Mouse (Mus musculus): Measurements from ENCODE around the gene Igll1.

DNA sequence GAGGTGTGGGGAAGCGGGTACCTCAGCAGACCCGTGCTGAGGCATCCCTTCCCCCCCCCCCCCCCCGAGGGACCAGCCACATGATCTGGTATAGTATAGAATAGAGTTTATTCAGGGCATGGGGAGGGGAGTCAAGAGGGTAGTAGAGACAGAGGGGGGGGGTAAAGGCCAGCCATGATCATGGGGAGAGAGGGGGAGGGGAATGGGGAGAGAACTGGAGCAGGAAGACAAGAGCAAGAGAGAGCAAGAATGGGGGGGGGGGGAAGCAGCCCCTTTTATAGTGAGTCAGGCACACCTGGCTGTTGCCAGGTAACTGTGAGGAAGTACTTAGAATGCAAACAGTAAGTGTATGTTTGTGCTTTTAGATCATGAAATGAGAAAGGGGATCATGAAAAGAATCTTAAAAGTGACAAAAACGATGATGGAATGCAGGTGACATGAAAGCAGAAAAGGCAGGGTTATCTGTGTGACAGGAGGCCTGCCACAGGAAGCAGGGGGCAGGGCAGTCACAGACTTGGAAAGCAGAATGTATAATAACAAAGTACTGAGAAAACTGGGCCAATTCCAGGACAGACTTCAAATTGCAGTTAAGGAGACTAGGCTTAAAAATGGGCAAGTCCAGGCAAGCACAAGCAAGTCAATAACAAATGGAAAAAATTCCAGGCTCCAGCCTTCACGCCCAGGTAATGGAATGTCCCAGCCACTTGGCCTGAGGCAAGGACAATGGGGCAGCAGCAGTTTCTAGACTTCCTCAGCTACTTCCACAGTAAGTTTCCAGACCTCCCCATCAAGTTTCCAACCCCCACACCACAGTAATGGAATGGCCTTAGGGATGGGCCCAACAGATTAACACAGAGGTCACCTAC is 2.1 kb upstream of the Igll1 start:
- TF ChIP-seq CTCF (IDR thresholded peaks at IDR 0.05) = no peak
- no peak for TF ChIP-seq EP300 (IDR thresholded peaks at IDR 0.05; ENCODE audit: insufficient read depth, low read depth, low read length)
- no peak for TF ChIP-seq POLR2A (IDR thresholded peaks at IDR 0.05; ENCODE audit: insufficient read depth, low read depth, low read length)

Measured in heart, adult 2 months (tissue).